Mouse (Mus musculus) embryonic facial prominence, embryonic 13.5 days (tissue): ENCODE data around the gene Ptprn. TPM values are rescaled to one million over a fixed set of nuclear protein-coding genes. Genes with fewer than 3 reads are reported as not detected.

Experiments
- ATAC-seq: fragments of 200-750 bp; cut with Nextera tagmentation; 2 replicates; pipeline ENCODE4 v1.8.0; 2017; ENCODE audit warnings: low read depth; ENCODE audit not compliant: insufficient number of reproducible peaks, insufficient read depth, low FRiP score, low TSS enrichment
- H3K27ac ChIP-seq: fragments of 300-500 bp; sonication (generic); 2 replicates; pipeline ENCODE4 v1.5.1; 2015; ENCODE audit warnings: moderate library complexity, mild to moderate bottlenecking, inconsistent platforms
- H3K27me3 ChIP-seq: fragments of 300-500 bp; sonication (generic); 2 replicates; pipeline ENCODE4 v1.6.1; 2015; ENCODE audit warnings: mild to moderate bottlenecking, inconsistent platforms
- H3K36me3 ChIP-seq: fragments of 300-500 bp; sonication (generic); 2 replicates; pipeline ENCODE4 v1.6.1; 2015; ENCODE audit warnings: mild to moderate bottlenecking, inconsistent platforms
- H3K4me1 ChIP-seq: fragments of 300-500 bp; sonication (generic); 2 replicates; pipeline ENCODE4 v1.6.1; 2015; ENCODE audit warnings: inconsistent platforms
- H3K4me2 ChIP-seq: fragments of 300-500 bp; sonication (generic); 2 replicates; pipeline ENCODE4 v1.6.1; 2015; ENCODE audit warnings: moderate library complexity, mild to moderate bottlenecking, inconsistent platforms
- H3K4me3 ChIP-seq: fragments of 300-500 bp; sonication (generic); 2 replicates; pipeline ENCODE4 v1.5.1; 2015; ENCODE audit warnings: mild to moderate bottlenecking, inconsistent platforms
- H3K9ac ChIP-seq: fragments of 300-500 bp; sonication (generic); 2 replicates; pipeline ENCODE4 v1.6.1; 2015; ENCODE audit warnings: mild to moderate bottlenecking, inconsistent platforms
- H3K9me3 ChIP-seq: fragments of 300-500 bp; sonication (generic); 2 replicates; pipeline ENCODE4 v1.6.1; 2016; ENCODE audit warnings: inconsistent platforms
- WGBS: fragments of 180-500 bp; shearing (Covaris S2); methylation state at CpG from one replicate; pipeline ENCODE4 v1.1.7; 2015; ENCODE audit warnings: mixed read lengths; 5-methylcytosine and 5-hydroxymethylcytosine counted together
- polyA plus RNA-seq: library from polyadenylated mRNA; unstranded; fragments of >200 nt; fragmentation: Nextera tagmentation; extraction: Ambion mirVana; gene quantifications from 2 replicates; pipeline ENCODE4 v1.2.1, GENCODE M21; 2015

Ptprn gene
- polyA plus RNA-seq, 1 experiment from 2014 or later = 0.37 TPM

GRCm38 (mm10) chr1:75283017-75283416 is 18.7 kb upstream of the Ptprn start:
- no peak overlapping the region for H3K4me3 ChIP-seq
- ATAC-seq = no peak
- no peak overlapping the region for H3K9ac ChIP-seq
- peaks cover 20% of the 10 kb centered on the region for H3K27me3 ChIP-seq
- no peaks in the 10 kb centered on the region for H3K9me3 ChIP-seq
- no peak overlapping the region for H3K4me2 ChIP-seq
- no peaks in the 10 kb centered on the region for H3K4me1 ChIP-seq
- no peak overlapping the region for H3K27ac ChIP-seq
- WGBS = 76% methylated on average over 5 of the region's 5 CpGs
- no peaks in the 10 kb centered on the region for H3K36me3 ChIP-seq

- no peaks in the 10 kb centered on the region for H3K9me3 ChIP-seq
- no peaks in the 10 kb centered on the region for H3K36me3 ChIP-seq
- 2% methylated on average over 13 of the region's 13 CpGs for WGBS
- H3K27me3 ChIP-seq = peaks cover 45% of the 10 kb centered on the region
- H3K4me1 ChIP-seq = no peaks in the 10 kb centered on the region
- no peak within 1 kb of the TSS for H3K4me2 ChIP-seq
- ATAC-seq = no peak
- no peak within 1 kb of the TSS for H3K4me3 ChIP-seq
- H3K27ac ChIP-seq = no peak within 1 kb of the TSS
- no peak within 1 kb of the TSS for H3K9ac ChIP-seq
Measured at GRCm38 (mm10) chr1:75278228-75278627, 13.9 kb upstream of the Ptprn start, which contains the start of gene Resp18. TSS of gene Resp18 (minus strand) at chr1:75278415.

GRCm38 (mm10) chr1:75277195-75278188 is 13.2 kb upstream of the Ptprn start:
- Histone ChIP-seq H3K36me3 (no peaks in the 10 kb centered on the region), H3K4me3 (no peak overlapping the region), H3K9ac (no peak overlapping the region), H3K4me1 (no peaks in the 10 kb centered on the region), H3K27me3 (peaks cover 48% of the 10 kb centered on the region), H3K27ac (no peak overlapping the region), H3K9me3 (no peaks in the 10 kb centered on the region), H3K4me2 (no peak overlapping the region)
- ATAC-seq = no peak
- 4% methylated on average over 23 of the region's 23 CpGs for WGBS

DNA sequence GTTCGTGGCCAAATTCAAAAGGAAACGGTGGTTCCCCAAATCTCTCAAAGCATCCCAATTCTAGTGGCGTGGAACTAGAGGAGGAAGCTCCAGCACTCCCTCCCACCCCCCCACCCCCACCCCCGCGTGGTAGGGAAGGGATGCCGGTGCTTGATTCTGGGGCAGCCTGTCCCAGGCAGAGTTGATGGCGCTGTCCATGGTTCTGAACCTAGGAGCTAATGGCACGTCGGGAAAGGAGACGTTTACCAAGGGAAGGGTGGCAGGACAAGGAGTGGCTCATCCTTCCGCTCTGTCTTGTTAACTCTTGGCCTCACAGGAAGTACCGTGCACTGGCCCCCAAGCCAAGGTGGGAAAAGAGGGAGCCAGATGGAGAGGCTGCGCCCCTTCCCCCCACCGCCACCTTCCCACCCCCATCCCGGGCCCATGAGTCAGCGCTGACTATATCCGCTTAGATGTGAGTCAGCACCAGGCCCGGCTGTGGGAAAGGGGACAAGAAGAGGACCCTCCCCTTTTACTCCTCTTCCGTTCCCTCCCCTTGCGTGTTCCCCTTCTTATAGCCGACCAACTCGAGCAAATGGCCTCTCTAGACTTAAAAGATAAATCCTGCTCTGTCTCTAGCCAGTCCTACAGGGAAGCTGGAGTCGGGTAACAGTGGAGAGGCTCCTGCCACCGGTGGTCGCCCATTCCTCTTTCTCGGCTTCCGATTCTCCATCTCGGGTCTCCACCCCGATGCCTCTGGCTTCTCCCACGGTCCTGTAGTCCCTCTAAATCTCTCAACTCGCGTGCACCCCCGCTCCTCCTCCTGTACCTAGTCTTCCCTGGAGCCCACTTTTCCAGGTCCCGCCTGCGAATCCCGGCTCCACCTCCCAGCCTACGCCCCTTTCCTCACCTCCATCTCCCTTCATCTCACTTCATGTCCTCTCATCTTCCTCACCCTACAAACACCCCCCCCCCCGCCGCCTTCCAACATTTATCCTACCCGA is 1.0 kb downstream of the Ptprn start:
- Histone ChIP-seq H3K9me3 (no peaks in the 10 kb centered on the region), H3K4me1 (no peaks in the 10 kb centered on the region), H3K4me2 (no peak overlapping the region), H3K9ac (no peak overlapping the region), H3K4me3 (0 out of 2 replicates have a peak overlapping the region, but pooled peaks have one; percentile 6), H3K27me3 (peaks cover 58% of the 10 kb centered on the region), H3K36me3 (no peaks in the 10 kb centered on the region), H3K27ac (no peak overlapping the region)
- whole genome bisulfite sequencing = 2% methylated on average over 40 of the region's 40 CpGs
- no peak for ATAC-seq

GRCm38 (mm10) chr1:75261278-75261677 is 3.0 kb downstream of the Ptprn start:
- Histone ChIP-seq H3K4me2 (no peak overlapping the region), H3K27ac (no peak overlapping the region), H3K27me3 (peaks cover 67% of the 10 kb centered on the region), H3K9me3 (no peaks in the 10 kb centered on the region), H3K4me3 (no peak overlapping the region), H3K9ac (no peak overlapping the region), H3K36me3 (no peaks in the 10 kb centered on the region), H3K4me1 (no peaks in the 10 kb centered on the region)
- no peak for ATAC-seq

DNA sequence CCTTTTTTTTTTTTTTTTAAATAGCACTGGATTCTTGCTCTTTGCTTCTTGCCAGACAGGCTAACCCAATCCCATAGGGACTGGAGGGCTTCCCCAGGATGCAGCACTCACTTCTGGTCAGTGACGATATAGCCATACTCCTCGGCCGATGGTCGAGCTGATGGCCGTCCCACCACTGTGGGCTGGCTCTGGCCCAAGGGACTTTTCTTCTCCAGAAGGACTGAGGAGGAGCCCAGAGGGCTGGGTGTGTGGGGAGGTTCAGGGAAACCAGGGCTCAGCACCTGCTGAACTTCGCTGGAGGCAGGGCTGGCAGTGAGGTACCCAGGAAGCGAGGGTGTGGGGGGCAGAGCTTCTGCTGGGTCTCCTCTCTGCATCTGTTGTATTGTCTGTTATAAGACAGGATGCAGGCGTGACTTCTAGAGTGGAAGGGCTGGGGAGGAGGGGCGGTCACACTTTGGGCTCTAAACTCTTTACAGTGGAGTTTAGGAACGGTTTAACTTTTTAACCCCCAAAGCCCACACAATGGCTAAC is 8.7 kb downstream of the Ptprn start:
- Histone ChIP-seq H3K4me3 (no peak overlapping the region), H3K4me2 (no peak overlapping the region), H3K27me3 (peaks cover 31% of the 10 kb centered on the region), H3K27ac (no peak overlapping the region), H3K9me3 (no peaks in the 10 kb centered on the region), H3K36me3 (no peaks in the 10 kb centered on the region), H3K4me1 (peaks cover 8% of the 10 kb centered on the region; the same call in 1 of the 2 replicates), H3K9ac (no peak overlapping the region)
- WGBS = 64% methylated on average over 10 of the region's 10 CpGs
- ATAC-seq = no peak

DNA sequence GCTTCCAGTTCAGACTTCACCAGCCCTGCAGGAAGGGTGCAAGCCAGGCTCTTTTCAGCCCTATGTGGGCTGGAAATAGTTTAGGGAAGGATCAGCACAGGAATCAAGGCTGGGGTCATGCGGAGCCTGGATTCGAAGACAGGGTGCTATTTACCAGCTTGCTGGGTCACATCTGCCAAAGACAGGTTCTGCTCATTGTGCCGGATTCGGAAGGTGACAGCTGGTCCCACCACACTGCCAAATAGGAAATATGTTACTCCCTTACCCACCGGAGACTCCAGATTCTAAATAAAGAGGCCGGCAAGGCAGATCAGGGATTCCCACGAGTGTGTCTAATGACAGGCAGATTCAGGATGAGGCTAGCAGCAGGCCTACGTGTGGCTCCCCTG is 9.7 kb downstream of the Ptprn start:
- Histone ChIP-seq H3K36me3 (no peaks in the 10 kb centered on the region), H3K9ac (no peak overlapping the region), H3K4me3 (no peak overlapping the region), H3K9me3 (no peaks in the 10 kb centered on the region), H3K27ac (no peak overlapping the region), H3K27me3 (peaks cover 31% of the 10 kb centered on the region), H3K4me2 (no peak overlapping the region), H3K4me1 (peaks cover 11% of the 10 kb centered on the region; the same call in 1 of the 2 replicates)
- WGBS = 68% methylated on average over 8 of the region's 8 CpGs
- no peak for ATAC-seq

- Histone ChIP-seq H3K27ac (no peak overlapping the region), H3K27me3 (peaks cover 31% of the 10 kb centered on the region), H3K4me1 (peaks cover 11% of the 10 kb centered on the region; the same call in 1 of the 2 replicates), H3K9ac (no peak overlapping the region), H3K4me3 (no peak overlapping the region), H3K4me2 (no peak overlapping the region), H3K9me3 (no peaks in the 10 kb centered on the region), H3K36me3 (no peaks in the 10 kb centered on the region)
- ATAC-seq = no peak
- WGBS = 63% methylated on average over 16 of the region's 16 CpGs
Measured at GRCm38 (mm10) chr1:75253849-75254624, 10.3 kb downstream of the Ptprn start.

- WGBS = 70% methylated on average over 16 of the region's 16 CpGs
- no peak overlapping the region for H3K9ac ChIP-seq
- ATAC-seq = no peak
Measured at GRCm38 (mm10) chr1:75253029-75253428, 11.3 kb downstream of the Ptprn start.

GRCm38 (mm10) chr1:75252308-75252707 is 12.0 kb downstream of the Ptprn start:
- H3K27ac ChIP-seq = no peak overlapping the region
- no peaks in the 10 kb centered on the region for H3K36me3 ChIP-seq
- no peak overlapping the region for H3K9ac ChIP-seq
- H3K9me3 ChIP-seq = no peaks in the 10 kb centered on the region
- no peak for ATAC-seq
- H3K27me3 ChIP-seq = peaks cover 22% of the 10 kb centered on the region
- peaks cover 22% of the 10 kb centered on the region for H3K4me1 ChIP-seq
- WGBS = 67% methylated on average over 13 of the region's 13 CpGs
- no peak overlapping the region for H3K4me2 ChIP-seq
- H3K4me3 ChIP-seq = no peak overlapping the region

More at GRCm38 (mm10) chr1:75253029-75253428, 11.3 kb downstream of the Ptprn start:
- H3K4me1 ChIP-seq = peaks cover 17% of the 10 kb centered on the region; the same call in 1 of the 2 replicates
- H3K4me3 ChIP-seq = no peak overlapping the region
- no peak overlapping the region for H3K27ac ChIP-seq
- no peak overlapping the region for H3K4me2 ChIP-seq
- no peaks in the 10 kb centered on the region for H3K36me3 ChIP-seq
- peaks cover 28% of the 10 kb centered on the region for H3K27me3 ChIP-seq
- no peaks in the 10 kb centered on the region for H3K9me3 ChIP-seq
